Mouse (Mus musculus) heart, postnatal 36 days (tissue): ENCODE results near the gene Knstrn. TPM values are rescaled to one million over a fixed set of nuclear protein-coding genes. Genes with fewer than 3 reads are reported as not detected.

Experiments
- DNase-seq, 2 experiments: peaks; one replicate each; pipeline ENCODE4 v3.0.0; 2021 to 2022
- intact Hi-C: fragments of 180-260 bp; cut with DNase I; formaldehyde crosslinking; loops from one replicate; pipeline ENCODE4 v1.15.1; 2025
- total RNA-seq, 2 experiments: library from RNA; stranded (reverse); gene quantifications; 2 replicates each; pipeline ENCODE4 v1.2.3; 2021

The Knstrn gene
- total RNA-seq, 2 experiments from 2014 or later = 1.5 to 2.3 TPM

DNA sequence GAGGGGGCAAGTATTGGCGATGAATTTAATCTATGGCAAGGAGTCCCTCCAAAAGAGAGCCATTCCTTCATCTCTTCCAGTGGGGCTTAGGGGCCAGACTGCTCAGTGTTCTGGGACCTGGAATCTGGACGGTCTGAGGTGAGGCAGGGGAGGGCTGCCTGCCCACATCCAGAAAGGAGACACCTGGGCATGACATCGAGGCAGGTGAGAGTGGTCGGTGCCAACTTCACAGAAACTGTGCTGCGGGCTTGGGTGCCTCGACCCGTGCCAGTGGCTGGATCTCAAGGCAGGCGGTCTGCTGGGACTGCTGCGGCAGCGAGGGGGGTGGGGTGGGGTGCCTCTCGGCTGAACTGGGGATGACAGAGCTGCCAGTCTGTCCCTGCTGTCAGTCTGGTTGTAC lies 84.0 kb downstream of the Knstrn start:
- no peak for DNase-seq
- intact Hi-C loops = no loop called here

DNA sequence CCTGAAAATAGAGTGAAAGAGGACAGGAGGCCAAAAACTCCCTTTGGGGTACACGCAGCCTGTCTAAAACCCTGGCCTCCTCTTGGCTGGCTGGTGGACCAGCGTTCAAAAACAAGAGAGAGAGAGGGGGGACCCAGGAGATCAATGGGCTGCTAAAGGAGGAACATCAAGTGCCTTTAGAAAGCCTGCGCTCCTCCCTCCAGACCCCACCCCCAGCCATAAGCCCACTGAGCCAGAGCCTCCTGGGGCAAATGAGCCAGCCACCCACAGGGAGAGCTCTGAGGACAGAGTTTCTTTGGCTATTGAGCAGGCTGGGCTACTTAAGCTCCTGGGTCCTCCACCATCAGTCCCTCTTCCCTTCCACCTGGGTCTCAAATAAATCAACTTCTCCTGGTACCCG lies 85.0 kb downstream of the Knstrn start:
- intact Hi-C loops = no loop called here
- no peak for DNase-seq

DNA sequence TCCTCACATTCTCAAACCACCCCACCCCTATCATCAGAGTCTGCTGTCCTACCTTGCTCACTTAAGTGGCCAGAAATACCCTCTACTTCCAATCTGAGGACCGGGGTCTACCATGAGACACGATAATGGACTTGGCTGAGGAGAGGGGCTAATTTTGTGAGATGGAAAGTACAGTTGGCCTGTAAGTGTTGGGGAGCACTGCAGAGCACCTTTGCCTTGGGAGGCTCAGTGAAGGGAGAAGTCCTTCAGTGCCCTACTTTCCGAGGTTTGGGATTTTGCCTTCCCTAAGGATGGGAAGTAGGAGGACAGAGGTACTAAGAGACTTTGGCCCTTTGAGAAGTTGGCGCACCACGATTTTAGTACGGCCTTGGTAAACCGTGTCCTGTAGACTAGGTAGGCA lies 85.5 kb downstream of the Knstrn start:
- DNase-seq = no peak
- intact Hi-C loops = no loop called here

DNA sequence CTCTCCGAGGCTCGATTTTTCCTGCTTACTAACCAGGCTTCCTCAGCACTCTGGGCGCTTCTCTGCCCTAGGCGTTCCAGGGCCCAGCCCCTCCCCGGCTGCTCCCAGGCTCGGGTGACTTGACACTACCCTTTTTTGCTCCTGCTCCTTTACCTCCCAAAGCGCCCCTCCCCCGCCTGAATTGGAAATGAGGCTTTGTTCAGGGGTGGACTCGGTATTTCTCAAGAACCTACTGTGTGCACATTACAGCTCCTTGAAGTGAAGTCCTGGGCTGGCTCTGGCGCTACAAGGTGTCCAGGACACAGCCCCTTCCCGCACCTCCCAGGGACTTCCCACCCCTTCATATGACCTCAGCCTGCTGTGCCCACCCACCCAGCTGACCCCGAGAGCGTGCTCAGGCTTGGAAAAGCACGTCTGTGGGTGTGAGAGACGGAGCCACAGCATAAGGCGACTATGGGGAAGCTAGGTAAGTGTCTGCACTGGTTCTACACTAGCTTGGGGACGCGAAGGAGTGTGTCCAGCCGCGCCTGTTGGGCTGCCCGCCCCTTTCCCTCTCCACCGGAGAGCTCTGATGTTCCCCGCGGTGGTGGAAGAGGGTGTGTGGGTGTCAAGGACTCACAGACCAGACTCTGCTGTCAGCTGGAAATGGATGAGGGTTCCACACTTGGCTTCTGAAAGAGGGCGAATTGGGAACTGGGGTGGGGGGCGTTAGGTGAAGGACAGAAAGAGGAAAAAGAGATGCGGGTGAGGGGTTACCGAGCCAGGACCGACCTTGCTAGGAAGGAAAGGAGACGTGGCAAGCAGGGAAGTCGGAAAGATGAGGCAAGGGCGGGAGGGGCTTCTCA lies 86.4 kb downstream of the Knstrn start, which contains the start of gene Bahd1:
TSS of gene Bahd1 (plus strand) at position 397 of the 845 bp plus-strand sequence.
- peak in 1 of 2 experiments; percentile 26 for DNase-seq
- intact Hi-C loops = loop anchor here (10.0 kb wide), 1 partner anchor 285 kb away; no protein-coding TSS in a partner anchor

DNA sequence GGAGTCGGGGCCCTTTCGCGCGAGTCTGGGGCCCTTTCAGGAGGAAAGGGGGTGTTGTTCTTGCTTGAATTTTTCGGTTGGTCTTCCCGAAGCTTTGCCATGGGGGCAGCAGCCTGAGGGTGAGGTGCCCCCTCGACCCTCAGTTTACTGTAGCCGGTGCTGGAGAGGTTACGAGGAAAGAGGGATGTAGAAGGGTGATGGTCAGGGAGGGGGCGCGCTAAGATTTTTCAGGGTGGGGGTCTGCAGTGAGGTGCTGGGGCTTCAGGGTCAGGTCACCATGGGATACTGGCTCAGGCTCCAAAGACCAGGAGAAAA lies 87.0 kb downstream of the Knstrn start:
- intact Hi-C loops = loop anchor here (10.0 kb wide), 1 partner anchor 284 kb away; no protein-coding TSS in a partner anchor

DNA sequence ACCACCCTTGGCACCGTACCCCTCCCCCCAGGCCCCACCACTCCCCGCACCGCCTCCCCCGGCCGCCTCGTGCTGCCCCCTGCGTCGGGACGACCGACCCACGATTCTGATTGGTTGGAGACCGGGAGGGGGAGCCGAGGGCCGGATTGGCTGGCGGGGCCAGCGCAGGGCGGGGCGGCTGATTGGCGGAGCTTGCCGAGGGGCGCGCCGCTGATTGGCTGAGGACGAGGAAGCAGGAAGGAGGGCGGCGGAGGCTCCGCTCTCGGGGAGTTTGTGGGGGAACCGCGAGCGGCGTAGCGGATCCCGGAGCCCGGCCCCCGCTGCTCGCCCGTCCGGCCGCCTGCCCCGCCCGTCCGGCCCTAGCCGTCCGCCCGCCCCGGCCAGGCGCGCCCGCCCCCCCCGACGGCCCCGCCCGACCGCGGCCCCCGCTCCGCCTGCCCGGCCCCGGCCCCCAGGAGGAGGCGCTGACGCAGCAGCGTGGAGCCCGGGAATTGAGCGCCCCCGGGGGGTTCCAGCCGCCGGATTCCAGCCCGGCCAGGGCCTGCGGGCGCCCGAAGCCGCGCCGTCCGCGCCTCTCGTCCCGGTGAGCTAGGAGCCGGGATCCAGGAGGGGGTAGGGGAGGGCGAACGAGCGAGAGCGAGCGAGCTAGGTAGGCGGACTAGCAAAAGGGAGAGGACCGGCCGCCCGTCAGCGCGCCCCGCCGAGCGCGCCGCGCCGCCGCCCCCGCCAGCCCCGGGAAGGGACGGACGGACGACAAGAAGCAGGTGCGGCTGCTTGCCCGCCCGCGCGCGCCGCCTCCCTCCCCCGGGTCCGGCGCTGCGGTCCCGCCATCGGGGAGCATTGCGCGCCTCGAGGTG lies 87.6 kb downstream of the Knstrn start:
- intact Hi-C loops = loop anchor here (1.0 to 10.0 kb wide), 2 partner anchors 25 to 283 kb away; partner anchors contain the start of gene Chst14
- peak; percentile 96 to 97 for DNase-seq

More for the DNA sequence above, 87.0 kb downstream of the Knstrn start:
- DNase-seq = peak in 1 of 2 experiments; percentile 19

DNA sequence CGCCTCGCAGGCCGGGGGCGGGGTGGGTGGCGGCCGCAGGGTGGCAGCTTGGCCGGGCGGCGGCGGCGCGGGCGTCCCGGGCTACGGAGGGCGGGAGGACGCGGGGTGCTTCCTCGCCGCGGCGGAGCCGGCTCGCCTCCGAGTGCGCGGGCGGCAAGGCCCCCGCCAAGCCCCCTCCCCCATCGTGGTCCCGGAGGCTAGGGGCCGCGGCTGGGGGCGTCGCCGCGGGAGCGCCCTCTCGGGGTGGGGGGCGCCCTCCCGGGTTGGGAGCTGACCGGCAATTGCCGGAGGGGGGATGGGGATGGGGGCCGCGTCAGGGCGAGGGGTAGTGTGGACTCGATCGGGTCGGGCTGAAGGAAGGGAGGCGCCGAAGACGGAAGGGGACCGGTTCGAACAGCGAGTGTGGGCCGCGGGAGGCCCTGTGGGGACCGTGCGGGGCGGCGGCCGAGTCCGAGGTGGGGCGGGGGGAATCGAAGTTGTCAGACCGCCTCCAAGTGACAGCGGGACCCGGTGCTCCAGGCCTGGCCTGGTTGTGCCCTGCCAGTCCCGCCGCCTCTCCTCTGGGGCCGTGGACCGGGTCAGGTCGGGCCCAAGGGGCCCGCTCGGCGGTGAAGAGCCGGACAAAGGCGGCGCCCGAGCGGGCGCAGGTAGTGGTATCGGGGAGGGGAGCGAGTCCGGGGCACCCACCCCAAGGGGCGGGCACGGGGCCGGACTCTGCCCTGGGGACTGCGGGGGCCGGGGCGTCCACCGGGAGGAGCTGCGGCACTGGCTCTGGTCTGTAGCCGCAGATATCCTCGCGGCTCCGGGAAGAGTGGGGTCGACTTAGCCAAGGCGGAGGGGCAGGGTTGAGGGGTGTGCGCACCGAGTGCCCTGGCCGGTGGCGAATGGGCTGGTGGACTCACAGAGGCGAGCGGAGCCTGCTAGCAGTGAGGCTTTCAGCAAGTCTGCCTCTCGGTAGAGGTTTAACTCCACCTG lies 88.5 kb downstream of the Knstrn start:
- peak; percentile 55 to 65 for DNase-seq
- intact Hi-C loops = loop anchor here (1.0 to 10.0 kb wide), 2 partner anchors 24 to 282 kb away; partner anchors contain the start of gene Chst14

DNA sequence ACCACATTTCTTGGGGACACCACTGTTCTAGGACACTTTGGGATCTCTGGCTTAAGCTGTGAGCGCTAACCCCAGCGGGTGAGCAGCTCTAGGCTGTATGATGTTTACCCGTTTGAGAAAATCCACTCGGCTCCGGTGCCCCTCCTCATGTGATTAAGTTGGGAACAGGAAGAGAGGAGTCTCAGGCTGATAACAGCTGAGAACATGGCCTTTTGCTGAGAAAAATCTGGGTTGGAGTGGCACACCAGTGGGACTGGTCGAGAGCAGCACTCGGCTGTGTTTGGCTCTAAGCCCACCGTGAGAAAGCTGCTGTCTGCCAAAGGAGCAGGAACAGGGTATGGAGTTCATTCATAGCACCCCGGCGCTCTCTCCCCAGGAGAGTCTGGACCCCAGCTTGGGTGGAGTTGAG lies 89.5 kb downstream of the Knstrn start:
- DNase-seq = peak in 1 of 2 experiments; percentile 29
- intact Hi-C loops = loop anchor here (10.0 kb wide), 1 partner anchor 281 kb away; no protein-coding TSS in a partner anchor

Other genes starting within 250 kb of the Knstrn start
- 1 to 10 TPM; 1.4 to 1.8 TPM for gene Bub1b, start 215.8 kb upstream of the Knstrn start, total RNA-seq
- 10 to 100 TPM; 10.1 to 13.0 TPM for gene Pak6, start 150.7 kb upstream of the Knstrn start, total RNA-seq
- gene Ankrd63, start 110.0 kb upstream of the Knstrn start, total RNA-seq = 1 to 10 TPM; 1.4 to 2.5 TPM
- 1 to 10 TPM; 1.9 to 2.7 TPM for gene Plcb2, start 85.6 kb upstream of the Knstrn start, total RNA-seq
- 10 to 100 TPM; 27.2 to 29.6 TPM for gene Inafm2, start 68.2 kb upstream of the Knstrn start, total RNA-seq
- gene Ccdc9b, start 51.3 kb upstream of the Knstrn start, total RNA-seq = 10 to 100 TPM; 24.1 to 28.3 TPM
- gene Phgr1, start 41.2 kb upstream of the Knstrn start, total RNA-seq = not detected
- gene Disp2, start 34.3 kb upstream of the Knstrn start, total RNA-seq = under 1 TPM; 0.03 to 0.06 TPM
- 100 to 1,000 TPM; 340 to 367 TPM for gene Ivd, start 48.0 kb downstream of the Knstrn start, total RNA-seq
- 10 to 100 TPM; 18.6 TPM for gene Bahd1, start 86.4 kb downstream of the Knstrn start, total RNA-seq
- gene Chst14, start 112.5 kb downstream of the Knstrn start, total RNA-seq = 1 to 10 TPM; 9.1 to 9.3 TPM
- 10 to 100 TPM; 10.4 to 11.2 TPM for gene Ccdc32, start 215.4 kb downstream of the Knstrn start, total RNA-seq
- gene Rpusd2, start 220.8 kb downstream of the Knstrn start, total RNA-seq = 1 to 10 TPM; 4.5 to 5.2 TPM
- under 1 TPM; 0.69 to 0.79 TPM for gene Knl1, start 233.1 kb downstream of the Knstrn start, total RNA-seq